Mouse (Mus musculus): ENCODE results near the gene Phf5a. TPM values are rescaled to one million over a fixed set of nuclear protein-coding genes. Genes with fewer than 3 reads are reported as not detected.

The Phf5a gene
- polyA plus RNA-seq (2012; rRNA removed; ENCODE audit: low replicate concordance), result 32.6 and 40.1 TPM in 2 replicates

GRCm38 (mm10) chr15:81871604-81872261 is at the start of gene Phf5a:
Gene Phf5a, minus strand, starts transcription at chr15:81871911.

DNA sequence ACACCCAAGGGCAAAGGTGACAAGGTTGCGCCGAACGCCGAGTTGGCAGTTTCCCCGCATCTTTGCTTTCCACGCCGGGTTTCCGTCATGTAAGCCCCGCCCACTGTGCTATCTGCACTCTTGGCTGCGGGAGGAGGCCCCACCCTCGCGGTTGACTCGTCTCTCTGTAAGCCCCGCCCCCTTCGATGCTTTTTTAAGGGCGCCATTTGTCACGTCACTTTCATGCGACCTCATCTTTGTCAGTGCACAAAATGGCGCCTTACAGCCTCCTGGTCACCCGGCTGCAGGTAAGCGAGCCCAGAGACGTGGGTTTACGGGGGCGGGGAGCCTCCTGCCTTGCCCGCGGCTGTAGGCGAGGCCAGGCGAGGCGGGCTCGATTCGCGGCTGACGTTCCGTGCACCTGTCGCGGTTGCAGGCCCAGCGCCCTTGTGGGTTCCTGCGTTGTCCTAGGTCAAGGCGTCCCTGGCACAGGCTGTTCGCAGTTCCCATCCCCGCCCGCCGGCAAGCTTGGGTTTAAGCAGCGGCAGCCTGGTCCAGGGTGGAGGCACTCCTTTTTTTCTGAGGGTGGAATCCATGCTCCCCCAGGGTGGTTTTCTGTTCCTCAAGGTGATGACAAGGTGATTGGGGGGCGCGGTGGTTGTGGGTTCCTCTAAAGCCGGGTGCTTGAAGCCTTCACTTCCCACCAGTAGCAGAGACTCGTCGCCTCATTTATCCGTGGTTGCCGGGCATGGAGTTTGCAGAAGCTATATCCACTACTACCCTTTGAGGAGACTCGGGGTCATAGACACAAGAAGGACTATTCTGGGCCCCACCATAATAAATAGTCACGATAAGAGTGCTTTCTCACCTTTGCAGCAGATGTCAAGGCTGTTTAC is 788 bp upstream of the Phf5a start, which contains the start of gene Aco2:
Gene Aco2, plus strand, starts transcription at position 48 of the 875 bp plus-strand sequence.

GRCm38 (mm10) chr15:81858517-81859329 is 13.0 kb downstream of the Phf5a start, which contains the start of gene Tob2:
Gene Tob2, minus strand, starts transcription at chr15:81858796.

Other genes with a start within 250 kb of the Phf5a start
- 6.6 and 9.0 TPM in 2 replicates for gene L3mbtl2, start 208.0 kb downstream of the Phf5a start, polyA plus RNA-seq (2012; rRNA removed; ENCODE audit: low replicate concordance)
- 3.8 and 4.4 TPM in 2 replicates for gene Chadl, start 174.6 kb downstream of the Phf5a start, polyA plus RNA-seq (2012; rRNA removed; ENCODE audit: low replicate concordance)
- 5.1 and 12.8 TPM in 2 replicates for gene Zc3h7b, start 126.9 kb downstream of the Phf5a start, polyA plus RNA-seq (2012; rRNA removed; ENCODE audit: low replicate concordance)
- 15.5 and 20.1 TPM in 2 replicates for gene Rangap1, start 126.4 kb downstream of the Phf5a start, polyA plus RNA-seq (2012; rRNA removed; ENCODE audit: low replicate concordance)
- 8.6 and 10.7 TPM in 2 replicates for gene Tef, start 69.5 kb downstream of the Phf5a start, polyA plus RNA-seq (2012; rRNA removed; ENCODE audit: low replicate concordance)
- gene Tob2, start 13.1 kb downstream of the Phf5a start, polyA plus RNA-seq (2012; rRNA removed; ENCODE audit: low replicate concordance), result 29.8 and 45.1 TPM in 2 replicates
- 296 and 436 TPM in 2 replicates for gene Aco2, start 398 bp upstream of the Phf5a start, polyA plus RNA-seq (2012; rRNA removed; ENCODE audit: low replicate concordance)
- 4.4 and 5.0 TPM in 2 replicates for gene Polr3h, start 54.3 kb upstream of the Phf5a start, polyA plus RNA-seq (2012; rRNA removed; ENCODE audit: low replicate concordance)
- 1.7 and 4.3 TPM in 2 replicates for gene Csdc2, start 64.8 kb upstream of the Phf5a start, polyA plus RNA-seq (2012; rRNA removed; ENCODE audit: low replicate concordance)
- 22.1 and 26.0 TPM in 2 replicates for gene Pmm1, start 89.0 kb upstream of the Phf5a start, polyA plus RNA-seq (2012; rRNA removed; ENCODE audit: low replicate concordance)
- gene 1700029P11Rik, start 108.6 kb upstream of the Phf5a start, polyA plus RNA-seq (2012; rRNA removed; ENCODE audit: low replicate concordance), result not detected in 2 replicates
- 5.2 and 8.3 TPM in 2 replicates for gene Xrcc6, start 115.9 kb upstream of the Phf5a start, polyA plus RNA-seq (2012; rRNA removed; ENCODE audit: low replicate concordance)
- 40.6 and 43.7 TPM in 2 replicates for gene Desi1, start 162.0 kb upstream of the Phf5a start, polyA plus RNA-seq (2012; rRNA removed; ENCODE audit: low replicate concordance)
- 21.0 and 49.7 TPM in 2 replicates for gene Snu13, start 175.7 kb upstream of the Phf5a start, polyA plus RNA-seq (2012; rRNA removed; ENCODE audit: low replicate concordance)
- gene 4930407I10Rik, start 187.2 kb upstream of the Phf5a start, polyA plus RNA-seq (2012; rRNA removed; ENCODE audit: low replicate concordance), result not detected in 2 replicates
- gene Mei1, start 198.1 kb upstream of the Phf5a start, polyA plus RNA-seq (2012; rRNA removed; ENCODE audit: low replicate concordance), result 0.07 TPM in 1 of 2 replicates, not detected in the other